Comparison of ENCODE assay signal across 8 mouse cellular contexts in the genomic region with DNA sequence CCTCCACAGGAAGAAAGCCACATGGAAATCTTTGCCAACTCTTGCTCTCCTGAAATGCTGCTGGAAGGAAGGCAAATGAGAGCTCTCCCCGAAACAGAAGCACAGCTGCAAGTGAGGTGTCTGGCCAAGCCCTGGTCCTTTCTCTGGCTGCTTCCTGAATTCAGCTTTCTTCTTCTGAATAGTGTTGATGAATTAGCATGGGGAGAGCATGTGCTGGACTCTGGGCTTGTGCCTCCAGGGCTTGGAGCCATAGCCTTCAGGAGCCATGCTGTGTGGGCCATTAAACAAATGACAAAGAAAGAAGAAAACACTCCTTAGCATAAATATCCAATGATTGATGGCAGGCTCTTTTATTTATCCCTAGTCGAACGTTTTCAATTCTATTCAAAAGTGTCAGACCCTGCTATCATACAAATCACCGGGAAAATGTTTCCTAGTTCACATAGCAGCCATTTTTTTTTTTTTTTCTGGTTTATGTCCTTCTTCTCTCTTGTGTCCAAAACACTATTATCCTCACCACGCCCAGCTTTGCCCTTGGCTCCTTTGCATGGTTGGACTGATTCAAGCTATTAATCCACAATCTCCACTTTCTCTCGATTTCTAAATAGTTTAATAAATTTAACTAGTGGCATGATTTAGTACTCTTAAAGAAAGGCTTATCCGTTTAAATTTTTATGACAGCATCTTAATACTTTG.
A peak's percentile ranks its signal among the peaks of the same experiment; 100 is the strongest.
DNase-seq lines count a peak whose midpoint lies in the region; ATAC-seq and TF ChIP-seq lines count a peak whose summit lies in the region.

No protein-coding gene starts in this region.

- H3K27ac ChIP-seq in kidney, adult 2 months (ENCODE audit: insufficient read depth, low read depth, low read length), result no peak overlapping the region
- no peak overlapping the region for H3K27ac ChIP-seq in embryonic facial prominence, embryonic 14.5 days (replicated peaks; ENCODE audit: low read depth, low read length)
- H3K27ac ChIP-seq in midbrain, embryonic 16.5 days (ENCODE audit: low read length), result peak overlapping the region; percentile 82
- H3K27ac ChIP-seq in liver, postnatal 0 days (ENCODE audit: low read depth), result no peak overlapping the region
- no peak overlapping the region for H3K27ac ChIP-seq in liver, embryonic 12.5 days

- no peaks in the 10 kb centered on the region for H3K4me1 ChIP-seq in kidney, adult 2 months (ENCODE audit: control insufficient read depth, insufficient read depth, low read length)
- H3K4me1 ChIP-seq in embryonic facial prominence, embryonic 14.5 days (ENCODE audit: control insufficient read depth, insufficient read depth, low read length), result no peaks in the 10 kb centered on the region
- H3K4me1 ChIP-seq in midbrain, embryonic 16.5 days (ENCODE audit: control insufficient read depth, insufficient read depth, low read length), result peaks cover 16% of the 10 kb centered on the region
- H3K4me1 ChIP-seq in liver, postnatal 0 days (ENCODE audit: insufficient read depth), result no peaks in the 10 kb centered on the region
- H3K4me1 ChIP-seq in liver, embryonic 12.5 days, result no peaks in the 10 kb centered on the region

- 35% methylated on average over 7 of the region's 7 CpGs for WGBS in kidney, adult 2 months
- WGBS in embryonic facial prominence, embryonic 14.5 days, result 27% methylated on average over 7 of the region's 7 CpGs
- 12% methylated on average over 7 of the region's 7 CpGs for WGBS in midbrain, embryonic 16.5 days
- 53% methylated on average over 7 of the region's 7 CpGs for WGBS in liver, postnatal 0 days (ENCODE audit: insufficient replicate concordance)
- WGBS in liver, embryonic 12.5 days (ENCODE audit: insufficient replicate concordance), result 49% methylated on average over 7 of the region's 7 CpGs

- no peak for ATAC-seq in embryonic facial prominence, embryonic 14.5 days (ENCODE audit: low read depth)
- peak; percentile 87 for ATAC-seq in midbrain, embryonic 16.5 days
- no peak for ATAC-seq in liver, postnatal 0 days
- no peak for ATAC-seq in liver, embryonic 12.5 days

- no peak overlapping the region for H3K9ac ChIP-seq in embryonic facial prominence, embryonic 14.5 days (ENCODE audit: low read depth, low read length)
- H3K9ac ChIP-seq in midbrain, embryonic 16.5 days (ENCODE audit: low read depth, low read length), result 0 out of 2 replicates have a peak overlapping the region, but pooled peaks have one; percentile 20
- H3K9ac ChIP-seq in liver, postnatal 0 days (replicated peaks), result no peak overlapping the region
- no peak overlapping the region for H3K9ac ChIP-seq in liver, embryonic 12.5 days

- no peak for TF ChIP-seq EP300 in liver, postnatal 0 days (IDR thresholded peaks at IDR 0.05; ENCODE audit: low read depth)

- no peaks in the 10 kb centered on the region for H3K27me3 ChIP-seq in kidney, adult 2 months (replicated peaks; ENCODE audit: control insufficient read depth, insufficient read depth, low read length)
- no peaks in the 10 kb centered on the region for H3K27me3 ChIP-seq in embryonic facial prominence, embryonic 14.5 days (replicated peaks; ENCODE audit: control insufficient read depth, insufficient read depth, low read length)
- H3K27me3 ChIP-seq in midbrain, embryonic 16.5 days (ENCODE audit: control insufficient read depth, insufficient read depth, low read depth, low read length), result no peaks in the 10 kb centered on the region
- H3K27me3 ChIP-seq in liver, postnatal 0 days (ENCODE audit: insufficient read depth, low read length), result no peaks in the 10 kb centered on the region
- no peaks in the 10 kb centered on the region for H3K27me3 ChIP-seq in liver, embryonic 12.5 days (replicated peaks)

- no peaks in the 10 kb centered on the region for H3K9me3 ChIP-seq in embryonic facial prominence, embryonic 14.5 days (ENCODE audit: control insufficient read depth, low read length)
- no peaks in the 10 kb centered on the region for H3K9me3 ChIP-seq in midbrain, embryonic 16.5 days (replicated peaks; ENCODE audit: control insufficient read depth, low read length, poor library complexity, severe bottlenecking)
- H3K9me3 ChIP-seq in liver, postnatal 0 days (ENCODE audit: low read length), result no peaks in the 10 kb centered on the region
- no peaks in the 10 kb centered on the region for H3K9me3 ChIP-seq in liver, embryonic 12.5 days (replicated peaks)

- no peak overlapping the region for H3K4me3 ChIP-seq in kidney, adult 2 months (ENCODE audit: insufficient read depth, low read depth, low read length)
- H3K4me3 ChIP-seq in embryonic facial prominence, embryonic 14.5 days (ENCODE audit: low read depth, low read length), result no peak overlapping the region
- H3K4me3 ChIP-seq in midbrain, embryonic 16.5 days (ENCODE audit: low read depth, low read length), result no peak overlapping the region
- no peak overlapping the region for H3K4me3 ChIP-seq in liver, postnatal 0 days (ENCODE audit: low read depth, low read length)
- H3K4me3 ChIP-seq in liver, embryonic 12.5 days, result no peak overlapping the region

- H3K36me3 ChIP-seq in kidney, adult 2 months (ENCODE audit: control insufficient read depth, insufficient read depth, low read length), result no peaks in the 10 kb centered on the region
- no peaks in the 10 kb centered on the region for H3K36me3 ChIP-seq in embryonic facial prominence, embryonic 14.5 days (ENCODE audit: control insufficient read depth, insufficient read depth, low read length)
- no peaks in the 10 kb centered on the region for H3K36me3 ChIP-seq in midbrain, embryonic 16.5 days (ENCODE audit: control insufficient read depth, insufficient read depth, low read length)
- no peaks in the 10 kb centered on the region for H3K36me3 ChIP-seq in liver, postnatal 0 days (replicated peaks; ENCODE audit: insufficient read depth, low read length)
- H3K36me3 ChIP-seq in liver, embryonic 12.5 days, result no peaks in the 10 kb centered on the region

- DNase-seq in kidney, adult 2 months, result peak; percentile 1
- DNase-seq in kidney, adult 9 months, result no peak
- DNase-seq in embryonic facial prominence, embryonic 14.5 days (ENCODE audit: low spot score), result peak; percentile 11
- DNase-seq in layer of hippocampus, adult 8-10 months (ENCODE audit: low spot score in 2 of 2), result peak; percentile 48 to 71
- no peak for DNase-seq in liver, postnatal 0 days
- no peak for DNase-seq in spleen, postnatal 36 days (ENCODE audit: low spot score in 2 of 2)

- H3K4me2 ChIP-seq in embryonic facial prominence, embryonic 14.5 days (ENCODE audit: low read depth, low read length), result no peak overlapping the region
- H3K4me2 ChIP-seq in midbrain, embryonic 16.5 days (ENCODE audit: low read length), result peak overlapping the region; percentile 31
- H3K4me2 ChIP-seq in liver, postnatal 0 days (ENCODE audit: low read depth, low read length), result no peak overlapping the region
- no peak overlapping the region for H3K4me2 ChIP-seq in liver, embryonic 12.5 days

- TF ChIP-seq CTCF in kidney, adult 2 months (conservative IDR thresholded peaks at IDR 0.05; ENCODE audit: insufficient read depth, insufficient read length, low read depth, low read length), result no peak
- TF ChIP-seq CTCF in liver, postnatal 0 days (IDR thresholded peaks at IDR 0.05; ENCODE audit: low read depth), result no peak

- TF ChIP-seq POLR2A in kidney, adult 2 months (IDR thresholded peaks at IDR 0.05; ENCODE audit: low read depth, low read length), result no peak

Comparison
In these comparisons a context has a peak if more than half of its experiments do, and no peak if none do; other contexts are left out.
1. DNase-seq: peak in kidney, adult 2 months (single experiment), embryonic facial prominence, embryonic 14.5 days (single experiment) and layer of hippocampus, adult 8-10 months (2 of 2); none in kidney, adult 9 months (single experiment), liver, postnatal 0 days (single experiment) and spleen, postnatal 36 days (0 of 2).